Mouse (Mus musculus) layer of hippocampus, postnatal 36 days (tissue): ENCODE results near the gene Micu2. TPM values are rescaled to one million over a fixed set of nuclear protein-coding genes. Genes with fewer than 3 reads are reported as not detected.
A peak's percentile ranks its signal among the peaks of the same experiment; 100 is the strongest.

Experiments used
- DNase-seq, 2 experiments: peaks; one replicate each; pipeline ENCODE4 v3.0.0; 2022
- total RNA-seq, 2 experiments: library from RNA; stranded (reverse); gene quantifications; 2 replicates each; pipeline ENCODE4 v1.2.3; 2021

Micu2 gene
- total RNA-seq, 2 experiments from 2014 or later, result 20.3 to 21.1 TPM

DNA sequence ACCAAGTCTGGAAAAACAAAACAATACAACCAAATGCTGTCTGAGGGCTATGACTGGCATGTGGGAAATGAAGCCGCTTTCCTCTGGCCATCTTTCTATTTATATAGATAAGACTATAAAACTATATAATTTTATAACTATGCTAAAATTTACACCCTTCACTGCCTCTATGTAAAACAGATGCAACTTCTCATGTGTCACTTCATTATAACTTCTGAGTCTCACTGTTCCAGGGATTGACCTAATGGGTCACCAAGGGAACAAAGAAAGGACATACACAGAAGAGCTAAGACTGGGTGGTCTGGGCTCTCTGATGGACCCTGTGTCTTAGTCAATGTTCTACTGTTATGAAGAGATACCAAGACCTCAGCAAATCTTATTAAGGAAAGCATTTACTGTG is 106.1 kb downstream of the Micu2 start:
- no peak for DNase-seq

DNA sequence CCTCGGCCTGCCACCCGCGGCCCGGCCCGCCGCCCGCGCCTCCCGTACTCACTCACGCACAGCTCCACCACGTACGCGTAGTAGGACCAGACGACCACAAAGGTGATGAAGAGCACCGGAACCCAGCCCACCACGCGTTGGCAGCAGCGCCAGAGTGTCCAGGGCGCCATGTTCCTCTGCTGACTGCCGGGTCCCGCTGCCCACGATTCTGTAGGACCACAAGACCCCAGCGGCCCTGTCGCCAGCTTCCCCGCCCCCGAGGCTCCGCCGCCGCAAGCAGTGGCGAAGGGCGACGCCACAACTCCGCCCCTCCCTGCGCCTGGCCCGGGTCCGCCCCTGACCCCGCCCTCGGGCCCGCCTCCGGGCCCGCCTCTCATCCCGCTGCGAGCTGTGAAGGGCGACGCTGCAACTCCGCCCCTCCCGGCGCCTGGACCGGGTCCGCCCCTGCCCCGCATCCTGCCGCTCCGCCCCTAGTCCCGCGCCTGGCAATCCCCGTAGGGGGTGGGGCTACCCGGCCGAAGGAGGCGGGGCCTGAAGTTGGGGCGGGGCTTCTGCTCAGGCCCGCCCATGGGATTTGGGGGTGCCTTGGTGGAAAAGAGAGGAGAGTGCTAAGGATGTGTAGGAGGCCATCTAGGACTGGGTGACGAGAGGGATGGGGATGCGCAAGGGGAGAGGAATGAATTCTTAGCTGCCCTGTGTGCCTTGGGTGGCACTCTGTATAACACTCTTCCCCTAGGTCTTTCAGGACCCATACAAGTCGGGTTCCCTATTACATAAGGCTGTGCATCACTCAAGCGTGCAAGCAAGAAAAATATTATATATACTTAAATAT is 108.8 kb downstream of the Micu2 start, which contains the start of gene Zdhhc20:
Zdhhc20 (minus strand) TSS at position 266 of the 832 bp plus-strand sequence.
- peak; percentile 96 for DNase-seq

DNA sequence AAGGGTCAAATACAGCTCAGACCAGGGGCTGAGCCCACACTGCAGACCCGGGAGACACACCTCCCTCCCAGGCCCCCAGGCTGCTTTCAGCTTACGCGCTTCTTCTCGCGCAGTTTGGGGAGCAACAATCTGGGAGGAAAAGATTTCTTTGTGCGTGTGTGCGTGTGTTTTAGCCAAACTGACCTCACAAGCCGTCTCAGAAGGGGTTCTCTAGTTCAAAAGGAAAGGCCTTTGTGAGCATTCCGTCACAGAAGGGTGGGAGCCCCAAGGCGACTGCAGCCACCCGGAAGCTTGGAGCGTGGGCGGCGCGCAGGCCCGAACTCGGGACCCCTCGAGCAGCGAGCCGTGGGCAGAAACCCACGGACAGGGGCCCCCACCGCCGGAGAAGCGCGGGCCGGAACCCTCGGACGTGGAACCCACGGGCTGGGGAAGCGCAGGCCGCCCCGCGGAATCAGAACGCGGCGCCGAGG is 109.5 kb downstream of the Micu2 start:
- DNase-seq, result no peak

DNA sequence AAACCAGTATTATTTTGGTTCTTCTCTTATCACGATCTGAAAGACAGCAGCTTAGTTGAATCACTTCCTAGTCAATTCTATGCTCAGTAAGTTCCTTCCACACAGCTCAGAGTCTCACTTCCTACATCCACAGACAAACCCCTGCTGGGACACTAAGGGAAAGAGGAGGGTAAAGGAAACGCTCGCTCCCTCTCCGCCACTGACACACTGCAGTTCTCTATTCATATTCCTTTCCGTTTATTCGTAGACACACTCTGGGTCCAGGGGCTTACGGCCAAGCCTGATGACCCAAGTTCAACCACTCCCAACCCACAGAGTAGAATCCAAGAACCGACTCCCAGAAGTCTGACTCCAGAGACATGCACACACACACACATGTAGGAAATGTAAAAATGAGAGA is 111.9 kb downstream of the Micu2 start:
- no peak for DNase-seq

DNA sequence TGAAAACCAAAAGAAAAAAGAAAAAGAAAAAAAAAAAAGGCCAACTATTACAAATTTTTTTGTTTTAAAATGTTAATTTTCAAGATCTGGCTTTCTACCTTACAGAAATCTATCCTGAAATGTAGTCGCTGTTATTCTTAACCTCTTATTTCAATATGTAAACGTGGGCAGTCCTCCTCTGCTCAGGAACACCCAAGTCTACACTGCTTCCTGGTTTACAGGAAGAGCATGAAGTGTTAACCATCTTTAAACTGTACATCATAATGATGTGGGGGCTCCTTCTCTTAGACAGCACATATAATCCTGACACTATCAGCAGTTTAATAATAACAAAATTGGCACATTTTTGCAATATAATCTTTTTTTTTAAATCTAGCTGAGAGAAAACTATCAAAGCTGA is 113.0 kb downstream of the Micu2 start:
- DNase-seq, result no peak

DNA sequence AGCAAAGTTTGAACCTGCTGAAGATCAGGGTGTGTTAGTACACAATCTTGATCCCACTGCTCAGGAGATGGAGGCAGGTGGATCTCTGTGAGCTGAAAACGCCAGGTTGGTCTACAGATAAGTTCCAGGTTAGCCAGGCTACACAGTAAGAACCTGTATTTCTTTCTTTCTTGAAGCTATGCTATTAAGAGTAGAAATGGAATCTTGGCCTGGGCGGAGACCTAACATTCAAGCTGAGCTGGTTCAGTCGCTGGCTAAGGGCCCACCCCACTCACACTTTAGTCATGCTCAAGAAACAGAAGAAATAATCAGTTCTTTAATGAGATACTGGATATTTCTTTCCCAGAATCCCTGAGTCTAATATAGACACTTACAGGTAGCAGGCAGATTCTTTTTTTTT is 115.7 kb downstream of the Micu2 start:
- no peak for DNase-seq

DNA sequence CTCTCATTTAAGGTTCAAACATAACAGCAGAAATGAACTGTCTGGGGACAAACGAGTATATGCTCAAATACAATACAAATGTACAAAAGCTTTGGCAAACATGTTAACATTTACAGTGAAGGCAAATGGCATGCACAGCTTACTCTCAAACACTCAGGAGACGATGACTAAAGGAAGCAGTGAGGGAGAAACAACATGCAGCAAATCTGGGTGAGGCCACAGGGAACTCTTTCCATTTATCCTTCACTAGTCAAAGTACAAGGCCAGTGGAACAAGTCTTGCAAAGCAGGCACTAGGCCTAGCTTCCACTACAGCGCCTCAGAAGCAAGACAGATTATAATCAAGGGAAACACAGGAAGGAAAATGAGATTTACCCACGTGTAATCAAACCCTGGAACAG is 116.3 kb downstream of the Micu2 start:
- no peak for DNase-seq

DNA sequence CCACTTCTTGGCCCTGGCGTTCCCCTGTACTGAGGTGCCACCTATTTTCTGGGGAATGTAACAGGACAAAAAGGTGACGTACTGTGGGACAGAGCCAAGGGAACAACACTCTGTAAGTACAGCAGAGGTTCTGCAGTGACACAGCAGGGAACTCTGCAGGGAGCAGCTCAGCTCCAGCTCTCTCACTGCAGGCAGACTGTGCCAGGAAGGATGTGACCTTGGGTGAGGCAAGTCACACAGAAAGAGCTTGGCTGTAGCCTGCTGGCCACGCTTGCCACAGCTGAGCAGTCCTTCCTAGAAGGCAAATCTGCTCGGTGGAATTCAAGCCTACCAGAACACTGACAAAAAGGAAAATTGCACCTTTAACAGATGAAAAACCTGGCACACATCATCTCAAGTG is 117.3 kb downstream of the Micu2 start:
- DNase-seq, result no peak

DNA sequence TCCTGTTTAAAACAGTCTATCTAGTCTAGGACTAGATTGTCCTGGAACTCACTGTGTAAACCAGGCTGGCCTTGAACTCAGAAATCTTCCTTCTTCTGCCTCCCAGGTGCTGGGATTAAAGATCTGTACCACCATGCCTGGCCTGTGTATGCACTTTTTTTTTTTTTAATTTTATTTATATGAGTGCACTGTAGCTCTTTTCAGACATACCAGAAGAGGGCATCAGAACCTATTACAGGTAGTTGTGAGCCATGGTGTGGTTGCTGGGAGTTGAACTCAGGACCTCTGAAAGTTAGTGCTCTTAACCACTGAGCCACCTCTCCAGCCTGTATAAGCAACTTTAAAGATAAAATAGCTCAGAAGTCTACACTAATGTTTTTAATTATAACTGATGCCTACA is 118.0 kb downstream of the Micu2 start:
- no peak for DNase-seq

DNA sequence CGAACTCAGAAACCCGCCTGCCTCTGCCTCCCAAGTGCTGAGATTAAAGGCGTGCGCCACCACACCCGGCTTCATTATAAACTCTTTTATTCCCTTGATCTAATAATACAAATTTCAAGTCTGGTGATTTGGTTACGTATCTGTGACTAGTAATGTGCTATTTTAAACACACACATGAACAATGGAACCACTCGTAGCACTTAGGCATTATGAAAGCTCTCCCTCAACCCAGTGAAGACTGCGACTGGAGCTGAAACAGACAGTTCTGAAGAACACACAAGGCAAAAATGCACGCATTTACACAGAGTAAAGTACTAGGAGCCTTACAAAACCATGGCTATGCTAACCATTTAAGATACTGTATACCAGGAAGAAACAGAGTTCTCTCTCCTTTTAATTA is 121.1 kb downstream of the Micu2 start:
- DNase-seq, result no peak

DNA sequence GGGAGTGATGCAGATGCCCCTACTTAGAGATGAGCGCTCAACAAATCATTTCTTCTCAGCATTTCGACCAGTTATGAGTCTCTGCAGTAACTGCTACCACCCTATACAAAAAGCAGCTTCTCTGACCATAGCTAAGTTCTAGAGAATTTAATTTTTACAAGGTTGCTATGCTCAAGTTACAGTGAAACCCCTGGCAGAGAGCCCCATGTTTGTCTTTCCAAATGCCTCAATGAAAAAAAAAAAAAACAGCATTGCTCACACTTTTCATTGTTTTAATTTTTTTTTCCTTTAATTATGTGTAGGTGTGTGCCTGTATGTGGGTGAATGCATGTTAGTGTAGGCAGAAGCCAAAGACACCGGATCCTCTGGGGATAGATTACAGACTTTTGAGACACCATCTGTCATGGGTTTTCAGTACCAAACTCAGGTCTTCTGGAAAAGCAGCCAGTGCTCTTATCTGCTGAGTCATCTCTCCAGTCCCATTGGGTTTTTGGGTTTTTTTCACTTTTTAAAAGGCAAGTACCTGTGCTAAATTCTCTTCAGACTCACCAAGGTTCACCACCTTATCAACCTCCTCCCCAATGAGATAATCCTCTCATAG is 132.3 kb downstream of the Micu2 start:
- no peak for DNase-seq

Other genes starting within 250 kb of the Micu2 start
- gene Lats2, start 240.9 kb downstream of the Micu2 start, total RNA-seq, result 10 to 100 TPM; 45.5 to 46.1 TPM
- 10 to 100 TPM; 37.9 to 61.0 TPM for gene Sap18, start 201.1 kb downstream of the Micu2 start, total RNA-seq
- gene Ska3, start 173.1 kb downstream of the Micu2 start, total RNA-seq, result 1 to 10 TPM in 1 of 2 experiments, under 1 TPM in 1; 0.83 to 1.1 TPM
- 10 to 100 TPM; 72.8 to 75.2 TPM for gene Mrpl57, start 173.0 kb downstream of the Micu2 start, total RNA-seq
- 10 to 100 TPM; 41.5 to 41.6 TPM for gene Zdhhc20, start 109.0 kb downstream of the Micu2 start, total RNA-seq
- 10 to 100 TPM; 17.1 to 19.2 TPM for gene Fgf9, start 71.3 kb upstream of the Micu2 start, total RNA-seq